Mouse (Mus musculus): Measurements from ENCODE around the gene Zc3hc1.
A peak's percentile ranks its signal among the peaks of the same experiment; 100 is the strongest.
"Not testable (repeated sequence)": the region's sequence is repeated elsewhere in the genome, so short reads cannot be mapped to it uniquely, and the experiment has no call there.

The Zc3hc1 gene

DNA sequence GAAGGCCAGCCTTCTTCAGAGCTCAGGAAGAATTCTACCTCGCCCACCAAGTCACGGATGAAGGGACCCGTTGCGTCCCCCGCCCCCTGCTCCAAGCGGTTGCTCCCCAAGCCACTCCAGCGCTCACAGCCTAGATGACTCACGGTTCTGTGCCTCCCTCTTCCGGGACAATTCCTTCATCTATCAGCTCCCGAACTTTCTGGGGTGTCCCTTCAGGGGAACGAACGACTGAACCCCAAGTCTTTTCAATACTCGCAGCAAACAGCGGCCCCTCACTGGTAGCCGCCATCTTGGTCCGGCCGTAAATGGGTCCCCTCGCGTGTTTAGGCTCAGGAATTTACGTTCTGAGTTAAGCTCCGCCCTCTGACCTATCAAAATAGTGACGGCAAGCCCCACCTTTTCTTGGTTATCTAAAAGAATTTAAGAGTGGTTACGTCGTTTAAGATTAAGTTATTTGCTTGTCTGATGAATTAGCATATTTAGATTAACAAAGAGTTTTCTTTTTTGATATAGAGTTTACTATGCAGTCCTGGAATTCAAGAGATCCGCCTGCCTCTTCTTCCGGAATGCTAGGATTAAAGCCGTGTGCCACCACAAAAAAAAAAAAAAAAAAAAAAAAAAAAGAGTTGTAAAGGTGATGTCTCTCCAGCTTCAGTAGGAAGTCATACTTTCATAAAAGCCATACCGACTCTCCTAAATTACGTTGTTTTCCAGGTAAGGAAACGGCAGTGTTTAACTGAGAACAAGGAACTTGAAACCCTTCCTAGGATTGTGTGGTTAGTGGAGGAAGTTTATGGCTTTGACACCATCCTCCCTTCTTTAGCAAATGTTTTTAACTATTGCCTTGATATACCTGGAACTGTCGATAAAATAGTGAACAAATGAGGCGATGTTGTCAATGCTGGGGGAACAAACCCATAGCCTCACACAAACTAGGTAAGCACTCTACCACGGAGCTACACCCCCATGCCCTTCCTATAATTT, at the start of gene Zc3hc1:
TSS of gene Zc3hc1 (minus strand) at position 315 of the 984 bp plus-strand sequence.
- DNase-seq, result peak; percentile 75 to 76

- no peak for DNase-seq
Measured at GRCm38 (mm10) chr6:30439576-30439975, 48.7 kb upstream of the Zc3hc1 start.

DNA sequence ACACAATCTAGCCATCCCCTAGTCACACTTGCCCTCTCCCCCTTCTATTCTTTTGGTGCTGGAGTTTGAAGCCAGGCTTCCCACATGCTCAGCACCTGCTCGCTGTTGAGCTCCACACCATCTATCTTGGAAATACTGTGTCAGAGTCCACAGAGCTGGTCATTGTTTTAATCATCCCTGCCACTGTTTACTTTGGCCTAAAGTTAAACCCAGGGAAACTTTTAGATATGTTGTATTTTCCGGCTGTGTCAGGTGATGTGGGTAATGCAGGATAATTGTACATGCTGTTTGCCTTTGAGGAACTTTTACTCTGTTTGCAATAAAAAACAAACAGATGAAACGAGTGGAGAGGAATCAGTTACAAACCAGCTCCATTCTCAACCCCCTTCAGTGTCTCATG, 46.2 kb upstream of the Zc3hc1 start:
- no peak for DNase-seq

- no peak for DNase-seq
Measured at GRCm38 (mm10) chr6:30436476-30436875, 45.6 kb upstream of the Zc3hc1 start.

- DNase-seq, result no peak
Measured at GRCm38 (mm10) chr6:30432461-30433192, 41.8 kb upstream of the Zc3hc1 start.

DNA sequence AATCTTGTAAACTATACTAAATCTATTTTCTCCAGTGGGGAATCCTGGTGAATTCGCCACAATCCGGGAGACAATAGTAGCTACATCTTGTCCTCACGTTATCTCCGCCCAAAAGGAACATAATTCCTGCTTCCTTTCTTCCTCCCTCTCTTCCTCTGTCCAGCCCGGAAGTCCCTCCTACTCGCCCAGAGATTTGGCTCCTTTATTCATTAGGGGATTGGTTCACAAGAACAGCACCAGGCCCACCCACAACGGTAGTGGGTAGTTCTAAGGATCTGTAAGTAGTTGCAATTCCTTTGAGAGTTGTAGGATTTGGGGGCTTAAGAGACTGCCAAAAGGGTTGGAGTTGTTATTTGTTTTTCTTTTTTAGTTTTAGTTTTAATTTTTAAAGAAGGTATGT, 26.0 kb upstream of the Zc3hc1 start:
- no peak for DNase-seq

DNA sequence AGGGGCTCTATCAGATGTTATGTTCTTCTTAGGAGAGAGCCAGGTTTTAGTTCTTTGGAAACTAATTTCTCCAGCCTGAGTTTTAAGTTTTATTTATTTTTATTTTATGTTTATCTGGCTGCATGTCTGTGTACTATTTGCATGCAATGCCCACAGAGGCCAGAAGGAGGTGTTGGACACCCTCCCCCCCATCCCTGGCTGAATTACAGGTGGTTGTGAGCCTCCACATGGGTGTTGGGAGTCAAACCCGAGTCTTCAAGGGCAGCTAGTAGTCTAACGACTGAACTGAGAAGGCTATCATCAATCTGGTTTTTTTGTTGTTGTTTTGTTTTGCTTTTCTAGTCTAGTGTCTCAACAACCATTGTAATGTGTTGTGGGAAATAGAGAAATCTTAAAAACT, 25.3 kb upstream of the Zc3hc1 start:
- DNase-seq, result no peak

- DNase-seq, result no peak
Measured at GRCm38 (mm10) chr6:30411311-30411710, 20.5 kb upstream of the Zc3hc1 start.

DNA sequence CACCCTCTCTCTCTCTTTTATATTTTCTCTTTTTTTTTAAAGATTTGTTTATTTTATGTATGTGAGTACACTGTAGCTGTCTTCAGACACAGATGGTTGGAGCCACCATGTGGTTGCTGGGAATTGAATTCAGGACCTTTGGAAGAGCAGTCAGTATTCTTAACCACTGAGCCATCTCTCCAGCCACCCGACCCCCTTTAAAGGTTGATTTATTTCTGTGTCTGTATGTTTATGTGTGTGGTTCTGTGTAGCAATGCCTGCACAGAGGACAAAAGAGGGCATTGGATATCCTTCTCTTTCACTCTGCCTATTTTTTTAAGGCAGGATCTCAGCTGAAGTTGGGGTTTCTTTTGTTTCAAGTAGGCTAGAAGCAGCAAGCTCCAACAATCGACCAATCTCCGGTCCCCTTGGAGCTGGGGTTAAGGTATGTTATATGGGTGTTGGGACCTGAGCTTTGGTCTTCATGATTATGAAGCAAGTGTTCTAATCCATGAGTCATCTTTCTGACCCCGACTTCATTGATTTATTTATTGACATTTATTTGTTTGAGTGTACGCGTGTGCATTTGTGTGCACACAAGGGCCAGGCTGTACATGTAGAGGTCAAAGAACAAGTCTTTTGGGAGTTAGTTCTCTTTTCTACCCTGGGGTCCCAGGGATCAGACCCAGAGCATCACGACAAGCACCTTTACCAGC, 18.7 kb upstream of the Zc3hc1 start:
- DNase-seq, result no peak

DNA sequence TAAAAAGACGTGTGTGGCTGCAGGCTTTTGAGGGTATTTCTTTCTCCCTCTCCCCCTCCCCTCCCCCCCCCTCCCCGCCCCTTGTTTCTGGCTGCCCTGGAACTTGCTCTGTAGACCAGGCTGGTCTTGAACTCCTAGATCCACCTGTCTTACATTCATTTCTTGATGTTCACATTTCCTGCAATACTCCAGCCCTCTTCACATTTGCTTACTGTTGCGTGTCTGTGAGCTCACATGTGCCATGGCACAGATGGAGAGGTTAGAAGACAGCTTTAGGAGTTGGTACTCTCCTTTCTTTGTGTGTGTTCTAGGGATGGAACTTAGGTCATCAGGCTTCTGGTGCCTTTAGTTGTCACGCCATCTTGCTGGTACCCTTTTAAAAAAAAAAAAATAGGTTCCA, 17.4 kb upstream of the Zc3hc1 start:
- DNase-seq, result no peak

- no peak for DNase-seq
Measured at GRCm38 (mm10) chr6:30404671-30405070, 13.8 kb upstream of the Zc3hc1 start.

DNA sequence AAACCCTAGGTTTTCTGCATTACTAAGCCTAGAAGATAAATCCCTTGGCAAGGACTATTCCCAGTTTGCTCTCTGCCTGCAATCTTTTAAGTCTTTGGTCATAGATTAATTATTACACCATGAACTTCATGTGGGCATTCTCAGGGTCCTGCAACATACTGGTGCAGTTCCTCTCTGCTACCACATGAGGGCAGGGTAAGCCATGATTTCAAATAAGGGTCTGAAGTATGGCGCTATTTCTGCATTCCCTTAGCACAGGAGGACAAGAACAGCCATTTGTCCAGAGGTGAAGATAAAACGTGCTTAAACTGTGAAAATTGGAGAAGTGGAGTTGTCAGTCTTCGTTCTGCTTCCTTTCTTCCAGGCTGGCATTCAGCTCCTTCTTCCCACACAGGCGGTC, 12.6 kb upstream of the Zc3hc1 start:
- DNase-seq, result peak; percentile 38 to 43

DNA sequence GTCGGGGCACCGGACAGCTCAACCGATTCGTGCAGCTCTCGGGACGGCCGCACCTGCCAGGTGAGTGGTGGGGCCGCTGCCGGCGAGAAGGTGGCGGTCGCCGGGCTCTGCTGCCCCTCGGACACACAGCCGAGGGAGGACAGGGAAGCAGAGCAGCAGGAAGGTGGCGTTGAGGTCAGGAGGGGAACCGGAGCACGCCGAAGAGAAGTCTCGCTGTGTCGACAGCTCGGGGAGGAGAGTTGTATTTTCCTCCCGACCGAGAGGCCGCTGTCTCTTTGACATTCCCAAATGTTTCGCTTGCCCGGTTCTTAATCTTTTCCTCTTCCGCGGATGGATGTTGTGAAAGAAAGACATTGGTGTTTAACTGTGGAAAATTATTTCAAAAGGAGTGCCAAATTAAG, 11.3 kb upstream of the Zc3hc1 start:
- no peak for DNase-seq

GRCm38 (mm10) chr6:30401308-30402015, 10.6 kb upstream of the Zc3hc1 start, which contains the start of gene Klhdc10:
TSS of gene Klhdc10 (plus strand) at chr6:30401868.
- DNase-seq, result peak; percentile 100

GRCm38 (mm10) chr6:30400716-30401115, 9.9 kb upstream of the Zc3hc1 start:
- DNase-seq, result no peak

DNA sequence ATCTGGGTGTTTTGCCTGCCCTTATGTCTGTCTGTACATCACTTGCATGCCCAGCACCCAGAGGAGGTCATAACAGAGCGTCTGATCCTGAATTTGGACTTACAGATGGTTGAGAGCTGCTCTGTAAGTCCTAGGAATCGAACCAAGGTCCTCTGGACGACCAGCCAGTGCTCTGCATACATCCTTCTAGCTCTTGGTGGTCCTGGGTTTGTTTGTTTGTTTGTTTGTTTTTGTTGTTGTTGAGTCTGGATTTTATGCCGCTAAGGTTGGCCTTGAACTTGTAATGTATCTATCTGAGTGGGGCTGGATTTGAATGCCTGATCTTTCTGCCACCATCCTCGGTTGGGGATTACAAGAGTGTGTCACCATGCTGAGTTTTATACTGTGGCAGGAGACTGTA, 9.3 kb upstream of the Zc3hc1 start:
- DNase-seq, result no peak

GRCm38 (mm10) chr6:30391996-30392395, 1.2 kb upstream of the Zc3hc1 start:
- no peak for DNase-seq

GRCm38 (mm10) chr6:30390271-30390670, 557 bp downstream of the Zc3hc1 start:
- DNase-seq, result not testable (repeated sequence)

GRCm38 (mm10) chr6:30381116-30381515, 9.7 kb downstream of the Zc3hc1 start:
- DNase-seq, result peak; percentile 35 to 44

GRCm38 (mm10) chr6:30375791-30376190, 15.0 kb downstream of the Zc3hc1 start:
- no peak for DNase-seq

DNA sequence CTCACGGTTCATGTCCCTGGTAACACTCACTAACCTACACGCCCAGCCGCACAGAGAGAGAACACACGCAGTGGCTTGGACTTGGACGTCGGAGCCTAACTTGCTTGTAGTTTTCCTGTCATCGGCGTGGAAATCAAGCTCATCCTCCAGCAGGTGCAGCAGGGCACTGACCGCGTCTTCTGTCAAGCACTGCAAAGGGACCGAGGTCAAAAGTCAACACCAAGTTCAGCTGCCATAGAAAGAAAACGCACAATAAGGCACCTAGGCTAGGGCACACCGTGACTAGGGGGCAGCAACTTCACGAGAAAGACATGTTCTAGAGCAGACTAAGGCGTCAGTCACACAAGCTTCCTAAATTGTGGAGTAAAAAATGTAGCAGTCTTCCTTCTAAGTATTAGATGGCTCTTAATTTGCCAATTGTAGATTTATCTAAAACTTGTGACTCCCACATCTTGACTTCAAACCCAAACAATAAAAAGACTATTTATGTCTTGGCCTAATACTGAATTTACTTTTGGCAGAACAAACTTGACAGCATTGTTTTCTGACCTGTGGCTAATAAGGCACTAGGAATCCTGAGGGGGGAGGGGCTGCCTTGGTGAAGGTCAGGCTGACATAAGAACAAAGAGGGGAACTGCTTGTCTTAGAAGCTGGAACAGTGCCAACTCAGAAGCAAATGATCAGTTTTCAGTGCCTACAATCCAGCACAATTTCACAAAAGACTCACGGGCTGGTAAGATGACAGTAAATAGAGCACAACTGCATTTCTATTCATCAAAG, 15.9 kb downstream of the Zc3hc1 start:
- DNase-seq, result no peak

Measured in thymus, postnatal 36 days (tissue).